Mouse (Mus musculus): ENCODE data around the gene Psmb3.

GRCm38 (mm10) chr11:97716021-97716420 lies 12.8 kb downstream of the Psmb3 start:
- TF ChIP-seq RAD21 (IDR thresholded peaks at IDR 0.05; ENCODE audit: low read depth, low read length) (no peak), ELF1 (IDR thresholded peaks at IDR 0.05; ENCODE audit: low read depth, low read length) (no peak), GABPA (IDR thresholded peaks at IDR 0.05; ENCODE audit: insufficient replicate concordance, low read depth, low read length) (no peak), SIN3A (IDR thresholded peaks at IDR 0.05; ENCODE audit: low read length) (no peak), MAFK (IDR thresholded peaks at IDR 0.05; ENCODE audit: insufficient replicate concordance, low read length) (no peak), HCFC1 (IDR thresholded peaks at IDR 0.05; ENCODE audit: low read depth, low read length) (no peak), POLR2A (IDR thresholded peaks at IDR 0.05; ENCODE audit: low read depth, low read length) (no peak)

All from CH12.LX (cell line).